10 mouse cellular contexts compared by ENCODE assay signal in the genomic region with DNA sequence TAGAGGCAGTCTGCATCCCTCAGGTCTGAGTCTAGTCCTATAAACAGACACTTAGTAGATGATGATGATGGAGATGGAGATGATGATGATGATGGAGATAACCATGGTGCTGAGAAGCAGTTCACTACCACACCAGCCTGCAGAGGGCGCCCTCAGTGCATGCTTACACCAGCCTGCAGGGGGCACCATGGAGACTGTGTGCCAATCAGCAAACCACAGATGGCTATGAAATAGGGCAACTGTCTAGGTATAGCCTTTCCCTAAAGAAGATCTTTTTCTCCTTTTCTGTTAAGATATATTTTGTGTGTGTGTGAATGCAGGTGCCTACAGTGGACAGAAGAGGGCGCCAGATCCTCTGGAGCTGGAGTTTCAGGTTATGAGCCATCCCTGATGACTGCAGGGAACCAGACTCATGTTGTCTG. TPM values are rescaled to one million over a fixed set of nuclear protein-coding genes. Genes with fewer than 3 reads are reported as not detected.
DNase-seq lines count a peak whose midpoint lies in the region; ATAC-seq lines count a peak whose summit lies in the region.
"Had no signal": no experiment of that assay in that cellular context is flagged by ENCODE, and none has a peak within 500 bp of the region (broad histone marks: within the 10 kb centered on the region; RNA-seq: fewer than 3 reads in every experiment).

No protein-coding gene starts in this region.

- no peak overlapping the region for H3K27ac ChIP-seq in forebrain, embryonic 11.5 days (ENCODE audit: low read depth, low read length)
- no peak overlapping the region for H3K27ac ChIP-seq in forebrain, embryonic 13.5 days
- no peak overlapping the region for H3K27ac ChIP-seq in limb, embryonic 11.5 days (replicated peaks; ENCODE audit: low read depth, low read length)
- no peak overlapping the region for H3K27ac ChIP-seq in limb, embryonic 10.5 days
- H3K27ac ChIP-seq: hindbrain, embryonic 15.5 days had no signal

- H3K27me3 ChIP-seq in forebrain, embryonic 11.5 days (ENCODE audit: control insufficient read depth, insufficient read depth, low read length), result no peaks in the 10 kb centered on the region
- H3K27me3 ChIP-seq in forebrain, embryonic 13.5 days, result no peaks in the 10 kb centered on the region
- no peaks in the 10 kb centered on the region for H3K27me3 ChIP-seq in limb, embryonic 11.5 days (ENCODE audit: control insufficient read depth, insufficient read depth, low read length)
- H3K27me3 ChIP-seq in limb, embryonic 10.5 days (ENCODE audit: low read depth, poor library complexity, severe bottlenecking), result no peaks in the 10 kb centered on the region
- H3K27me3 ChIP-seq: hindbrain, embryonic 15.5 days had no signal

- no peak for ATAC-seq in forebrain, embryonic 11.5 days (replicated peaks; ENCODE audit: low FRiP score)
- no peak for ATAC-seq in forebrain, embryonic 13.5 days
- no peak for ATAC-seq in limb, embryonic 11.5 days (ENCODE audit: insufficient number of reproducible peaks, low FRiP score, low TSS enrichment, low read depth)
- ATAC-seq in common myeloid progenitor, adult 5-6 weeks (replicated peaks; ENCODE audit: low read depth, poor library complexity, severe bottlenecking), result peak; percentile 71
- peak; percentile 82 for ATAC-seq in megakaryocyte progenitor cell, adult 5-6 weeks (replicated peaks; ENCODE audit: poor library complexity)
- no peak for ATAC-seq in inflammation-experienced regulatory T-cells, adult 6 months

- WGBS in forebrain, embryonic 11.5 days, result 21% methylated on average over 2 of the region's 2 CpGs
- 11% methylated on average over 2 of the region's 2 CpGs for WGBS in forebrain, embryonic 13.5 days
- 15% methylated on average over 2 of the region's 2 CpGs for WGBS in limb, embryonic 11.5 days
- WGBS in limb, embryonic 10.5 days, result 12% methylated on average over 2 of the region's 2 CpGs

- H3K36me3 ChIP-seq in forebrain, embryonic 11.5 days (ENCODE audit: control insufficient read depth, insufficient read depth, low read length), result no peaks in the 10 kb centered on the region
- no peaks in the 10 kb centered on the region for H3K36me3 ChIP-seq in forebrain, embryonic 13.5 days (ENCODE audit: poor library complexity, severe bottlenecking)
- H3K36me3 ChIP-seq in limb, embryonic 11.5 days (ENCODE audit: control insufficient read depth, insufficient read depth, low read length), result no peaks in the 10 kb centered on the region
- H3K36me3 ChIP-seq in limb, embryonic 10.5 days, result no peaks in the 10 kb centered on the region
- H3K36me3 ChIP-seq: hindbrain, embryonic 15.5 days had no signal

- H3K4me1 ChIP-seq in forebrain, embryonic 11.5 days (replicated peaks; ENCODE audit: control insufficient read depth, insufficient read depth, low read length), result no peaks in the 10 kb centered on the region; the same call in 1 of the 2 replicates
- H3K4me1 ChIP-seq in forebrain, embryonic 13.5 days, result peaks cover 7% of the 10 kb centered on the region; the same call in 1 of the 2 replicates
- H3K4me1 ChIP-seq in limb, embryonic 11.5 days (ENCODE audit: control insufficient read depth, insufficient read depth, low read length), result peaks cover 5% of the 10 kb centered on the region; the same call in 1 of the 2 replicates
- peaks cover 15% of the 10 kb centered on the region for H3K4me1 ChIP-seq in limb, embryonic 10.5 days

- no peaks in the 10 kb centered on the region for H3K9me3 ChIP-seq in forebrain, embryonic 11.5 days (ENCODE audit: control insufficient read depth, low read length)
- no peaks in the 10 kb centered on the region for H3K9me3 ChIP-seq in forebrain, embryonic 13.5 days (replicated peaks)
- H3K9me3 ChIP-seq in limb, embryonic 11.5 days (ENCODE audit: control insufficient read depth, low read length), result no peaks in the 10 kb centered on the region
- no peaks in the 10 kb centered on the region for H3K9me3 ChIP-seq in limb, embryonic 10.5 days (replicated peaks)
- H3K9me3 ChIP-seq: hindbrain, embryonic 15.5 days had no signal

- peak; percentile 69 for DNase-seq in forebrain, embryonic 11.5 days (ENCODE audit: low spot score)
- peak; percentile 60 for DNase-seq in limb, embryonic 11.5 days (ENCODE audit: low spot score)
- no peak for DNase-seq in limb, embryonic 10.5 days (ENCODE audit: low spot score)
- peak; percentile 70 for DNase-seq in MN1 (ENCODE audit: low spot score)

- no peak overlapping the region for H3K4me2 ChIP-seq in forebrain, embryonic 11.5 days (ENCODE audit: low read depth, low read length, severe bottlenecking)
- H3K4me2 ChIP-seq in forebrain, embryonic 13.5 days, result no peak overlapping the region
- no peak overlapping the region for H3K4me2 ChIP-seq in limb, embryonic 11.5 days (ENCODE audit: low read depth, severe bottlenecking)
- H3K4me2 ChIP-seq: hindbrain, embryonic 15.5 days had no signal

- no peak overlapping the region for H3K4me3 ChIP-seq in forebrain, embryonic 11.5 days (ENCODE audit: low read depth, low read length)
- no peak overlapping the region for H3K4me3 ChIP-seq in forebrain, embryonic 13.5 days
- no peak overlapping the region for H3K4me3 ChIP-seq in limb, embryonic 11.5 days (ENCODE audit: low read depth, low read length)
- H3K4me3 ChIP-seq in limb, embryonic 10.5 days, result no peak overlapping the region
- H3K4me3 ChIP-seq: hindbrain, embryonic 15.5 days had no signal

- no peak overlapping the region for H3K9ac ChIP-seq in forebrain, embryonic 11.5 days (ENCODE audit: low read length)
- H3K9ac ChIP-seq in forebrain, embryonic 13.5 days, result no peak overlapping the region
- H3K9ac ChIP-seq in limb, embryonic 11.5 days (ENCODE audit: low read length), result no peak overlapping the region
- H3K9ac ChIP-seq: hindbrain, embryonic 15.5 days had no signal

RNA-seq across cellular contexts. Expression of a gene that starts 4.8 kb away (rescaled TPM):
- 27.7 and 28.4 TPM in 2 replicates for polyA plus RNA-seq in forebrain, embryonic 11.5 days (2014; fragmentation: Nextera tagmentation; extraction: Ambion mirVana)
- polyA plus RNA-seq in forebrain, embryonic 13.5 days (2015; fragmentation: Nextera tagmentation; extraction: Ambion mirVana), result 15.7 and 18.6 TPM in 2 replicates
- polyA plus RNA-seq in limb, embryonic 11.5 days (2014; fragmentation: Nextera tagmentation; extraction: Ambion mirVana), result 25.5 and 27.8 TPM in 2 replicates
- polyA plus RNA-seq in limb, embryonic 10.5 days (2016; fragmentation: Nextera tagmentation; extraction: Ambion mirVana), result 25.0 and 31.3 TPM in 2 replicates
- total RNA-seq in common myeloid progenitor, adult 5-6 weeks (2017), result 2.5 and 3.0 TPM in 2 replicates
- 6.1 and 7.2 TPM in 2 replicates for total RNA-seq in megakaryocyte progenitor cell, adult 5-6 weeks (2015)
- total RNA-seq in megakaryocyte progenitor cell, adult 5-6 weeks (2017), result 1.7 and 2.4 TPM in 2 replicates
- not detected for polyA plus RNA-seq in inflammation-experienced regulatory T-cells, adult 6 months (2017; shearing (Covaris generic))

RNA-seq across cellular contexts. Expression of a gene that starts 42.9 kb away (rescaled TPM):
- not detected in 2 replicates for polyA plus RNA-seq in forebrain, embryonic 11.5 days (2014; fragmentation: Nextera tagmentation; extraction: Ambion mirVana)
- polyA plus RNA-seq in forebrain, embryonic 13.5 days (2015; fragmentation: Nextera tagmentation; extraction: Ambion mirVana), result 0.65 and 0.86 TPM in 2 replicates
- not detected in 2 replicates for polyA plus RNA-seq in limb, embryonic 11.5 days (2014; fragmentation: Nextera tagmentation; extraction: Ambion mirVana)
- polyA plus RNA-seq in limb, embryonic 10.5 days (2016; fragmentation: Nextera tagmentation; extraction: Ambion mirVana), result not detected in 2 replicates
- total RNA-seq in common myeloid progenitor, adult 5-6 weeks (2017), result not detected in 2 replicates
- not detected in 2 replicates for total RNA-seq in megakaryocyte progenitor cell, adult 5-6 weeks (2015)
- total RNA-seq in megakaryocyte progenitor cell, adult 5-6 weeks (2017), result not detected in 2 replicates
- polyA plus RNA-seq in inflammation-experienced regulatory T-cells, adult 6 months (2017; shearing (Covaris generic)), result not detected
- total RNA-seq: neutrophil, adult 5-6 weeks had no signal

RNA-seq across cellular contexts. Expression of a gene that starts 46.5 kb away (rescaled TPM):
- 5,773 and 5,896 TPM in 2 replicates for polyA plus RNA-seq in forebrain, embryonic 11.5 days (2014; fragmentation: Nextera tagmentation; extraction: Ambion mirVana)
- polyA plus RNA-seq in forebrain, embryonic 13.5 days (2015; fragmentation: Nextera tagmentation; extraction: Ambion mirVana), result 5,794 and 5,805 TPM in 2 replicates
- polyA plus RNA-seq in limb, embryonic 11.5 days (2014; fragmentation: Nextera tagmentation; extraction: Ambion mirVana), result 3,858 and 4,243 TPM in 2 replicates
- 3,476 and 3,759 TPM in 2 replicates for polyA plus RNA-seq in limb, embryonic 10.5 days (2016; fragmentation: Nextera tagmentation; extraction: Ambion mirVana)
- 89.2 and 92.8 TPM in 2 replicates for total RNA-seq in common myeloid progenitor, adult 5-6 weeks (2017)
- 26.3 and 54.4 TPM in 2 replicates for total RNA-seq in megakaryocyte progenitor cell, adult 5-6 weeks (2015)
- total RNA-seq in megakaryocyte progenitor cell, adult 5-6 weeks (2017), result 25.3 and 31.4 TPM in 2 replicates
- polyA plus RNA-seq in inflammation-experienced regulatory T-cells, adult 6 months (2017; shearing (Covaris generic)), result 10 to 100 TPM; 11.3 to 24.9 (median 18.9) TPM

RNA-seq across cellular contexts. Expression of a gene that starts 56.0 kb away (rescaled TPM):
- 5.8 and 6.3 TPM in 2 replicates for polyA plus RNA-seq in forebrain, embryonic 11.5 days (2014; fragmentation: Nextera tagmentation; extraction: Ambion mirVana)
- polyA plus RNA-seq in forebrain, embryonic 13.5 days (2015; fragmentation: Nextera tagmentation; extraction: Ambion mirVana), result 1.2 and 1.7 TPM in 2 replicates
- polyA plus RNA-seq in limb, embryonic 11.5 days (2014; fragmentation: Nextera tagmentation; extraction: Ambion mirVana), result 4.0 and 4.9 TPM in 2 replicates
- polyA plus RNA-seq in limb, embryonic 10.5 days (2016; fragmentation: Nextera tagmentation; extraction: Ambion mirVana), result 5.7 and 5.9 TPM in 2 replicates
- total RNA-seq in common myeloid progenitor, adult 5-6 weeks (2017), result not detected in 2 replicates
- not detected in 2 replicates for total RNA-seq in megakaryocyte progenitor cell, adult 5-6 weeks (2015)
- not detected in 2 replicates for total RNA-seq in megakaryocyte progenitor cell, adult 5-6 weeks (2017)
- not detected for polyA plus RNA-seq in inflammation-experienced regulatory T-cells, adult 6 months (2017; shearing (Covaris generic))

RNA-seq across cellular contexts. Expression of a gene that starts 59.5 kb away (rescaled TPM):
- 3,025 and 3,069 TPM in 2 replicates for polyA plus RNA-seq in forebrain, embryonic 11.5 days (2014; fragmentation: Nextera tagmentation; extraction: Ambion mirVana)
- 2,413 and 2,442 TPM in 2 replicates for polyA plus RNA-seq in forebrain, embryonic 13.5 days (2015; fragmentation: Nextera tagmentation; extraction: Ambion mirVana)
- 2,022 and 2,164 TPM in 2 replicates for polyA plus RNA-seq in limb, embryonic 11.5 days (2014; fragmentation: Nextera tagmentation; extraction: Ambion mirVana)
- 1,811 and 2,033 TPM in 2 replicates for polyA plus RNA-seq in limb, embryonic 10.5 days (2016; fragmentation: Nextera tagmentation; extraction: Ambion mirVana)
- 18.1 and 30.7 TPM in 2 replicates for total RNA-seq in common myeloid progenitor, adult 5-6 weeks (2017)
- 14.0 and 28.9 TPM in 2 replicates for total RNA-seq in megakaryocyte progenitor cell, adult 5-6 weeks (2015)
- total RNA-seq in megakaryocyte progenitor cell, adult 5-6 weeks (2017), result 9.4 and 10.0 TPM in 2 replicates
- 1 to 10 TPM; 3.7 to 7.5 (median 6.0) TPM for polyA plus RNA-seq in inflammation-experienced regulatory T-cells, adult 6 months (2017; shearing (Covaris generic))

Comparison
In these comparisons a context has a peak if more than half of its experiments do, and no peak if none do; other contexts are left out.
1. ATAC-seq: peak in common myeloid progenitor, adult 5-6 weeks (single experiment) and megakaryocyte progenitor cell, adult 5-6 weeks (single experiment); none in forebrain, embryonic 11.5 days (single experiment), forebrain, embryonic 13.5 days (single experiment), limb, embryonic 11.5 days (single experiment) and inflammation-experienced regulatory T-cells, adult 6 months (single experiment).
2. RNA of a gene that starts 4.8 kb away (polyA plus RNA-seq): 25.0 to 31.3 TPM in limb, embryonic 10.5 days, 27.7 to 28.4 TPM in forebrain, embryonic 11.5 days, 25.5 to 27.8 TPM in limb, embryonic 11.5 days and 15.7 to 18.6 TPM in forebrain, embryonic 13.5 days; not detected in inflammation-experienced regulatory T-cells, adult 6 months; every median in the first group is over 10 times any median in the second.
3. RNA of a gene that starts 46.5 kb away (polyA plus RNA-seq): 5,773 to 5,896 TPM in forebrain, embryonic 11.5 days, 5,794 to 5,805 TPM in forebrain, embryonic 13.5 days, 3,858 to 4,243 TPM in limb, embryonic 11.5 days and 3,476 to 3,759 TPM in limb, embryonic 10.5 days; 11.3 to 24.9 TPM in inflammation-experienced regulatory T-cells, adult 6 months; every median in the first group is over 100 times any median in the second.